Mouse (Mus musculus): ENCODE data around the gene Nudcd2. TPM values are rescaled to one million over a fixed set of nuclear protein-coding genes. Genes with fewer than 3 reads are reported as not detected.

Gene Nudcd2
- polyA plus RNA-seq, 1 experiment, result 43.5 TPM

GRCm38 (mm10) chr11:40737369-40737768 is 3.9 kb downstream of the Nudcd2 start:
- H3ac ChIP-seq (ENCODE audit: control insufficient read depth, insufficient read length), result no peak overlapping the region
- peaks cover 31% of the 10 kb centered on the region for H3K79me2 ChIP-seq (ENCODE audit: control insufficient read depth, insufficient read depth)
- no peak for TF ChIP-seq POLR2AphosphoS2 (IDR thresholded peaks at IDR 0.05; ENCODE audit: insufficient read length, low read depth)
- TF ChIP-seq MYOG (IDR thresholded peaks at IDR 0.05; ENCODE audit: control insufficient read depth in 1 of 3, insufficient read depth in 1 of 3, insufficient read length in 2 of 3, low read depth in 2 of 3), result no peak
- TF ChIP-seq TCF3 (IDR thresholded peaks at IDR 0.05; ENCODE audit: insufficient read length, low read depth), result no peak
- TF ChIP-seq MYOD1 (IDR thresholded peaks at IDR 0.05; ENCODE audit: control insufficient read depth in 1 of 3, insufficient read length in 2 of 3, low read depth in 2 of 3), result no peak
- no peak for TF ChIP-seq POLR2A (IDR thresholded peaks at IDR 0.05; ENCODE audit: insufficient read length, low read depth)
- TF ChIP-seq E2F4 (IDR thresholded peaks at IDR 0.05; ENCODE audit: insufficient read depth), result no peak
- no peak for TF ChIP-seq TCF12 (IDR thresholded peaks at IDR 0.05; ENCODE audit: insufficient read depth, poor library complexity, severe bottlenecking)
- no peak for TF ChIP-seq MAX (IDR thresholded peaks at IDR 0.05; ENCODE audit: low read depth)
- TF ChIP-seq REST (IDR thresholded peaks at IDR 0.05; ENCODE audit: insufficient read depth, insufficient read length), result no peak
- TF ChIP-seq CEBPB (IDR thresholded peaks at IDR 0.05; ENCODE audit: insufficient read depth, poor library complexity, severe bottlenecking), result no peak
- no peak for TF ChIP-seq USF1 (IDR thresholded peaks at IDR 0.05; ENCODE audit: low read depth)
- TF ChIP-seq SRF (IDR thresholded peaks at IDR 0.05; ENCODE audit: control insufficient read depth, insufficient read length, low read depth), result no peak
- H3K36me3 ChIP-seq (ENCODE audit: control insufficient read depth, insufficient read depth), result peaks cover 43% of the 10 kb centered on the region
- no peaks in the 10 kb centered on the region for H3K27me3 ChIP-seq (ENCODE audit: control insufficient read depth, insufficient read depth, insufficient read length)
- H3K4me3 ChIP-seq, result no peak overlapping the region
- no peak overlapping the region for H3K4me2 ChIP-seq (ENCODE audit: low read depth)

- Histone ChIP-seq H3K79me2 (ENCODE audit: control insufficient read depth, insufficient read depth) (no peaks in the 10 kb centered on the region), H3ac (ENCODE audit: control insufficient read depth, insufficient read length) (no peak overlapping the region), H3K4me2 (ENCODE audit: low read depth) (no peak overlapping the region), H3K4me3 (no peak overlapping the region), H3K27me3 (ENCODE audit: control insufficient read depth, insufficient read depth, insufficient read length) (no peaks in the 10 kb centered on the region), H3K36me3 (ENCODE audit: control insufficient read depth, insufficient read depth) (peaks cover 44% of the 10 kb centered on the region)
- TF ChIP-seq TCF12 (IDR thresholded peaks at IDR 0.05; ENCODE audit: insufficient read depth, poor library complexity, severe bottlenecking), result no peak
- TF ChIP-seq USF1 (IDR thresholded peaks at IDR 0.05; ENCODE audit: low read depth), result no peak
- TF ChIP-seq MAX (IDR thresholded peaks at IDR 0.05; ENCODE audit: low read depth), result no peak
- TF ChIP-seq SRF (IDR thresholded peaks at IDR 0.05; ENCODE audit: control insufficient read depth, insufficient read length, low read depth), result no peak
- TF ChIP-seq REST (IDR thresholded peaks at IDR 0.05; ENCODE audit: insufficient read depth, insufficient read length), result no peak
- no peak for TF ChIP-seq MYOG (IDR thresholded peaks at IDR 0.05; ENCODE audit: control insufficient read depth in 1 of 3, insufficient read depth in 1 of 3, insufficient read length in 2 of 3, low read depth in 2 of 3)
- no peak for TF ChIP-seq MYOD1 (IDR thresholded peaks at IDR 0.05; ENCODE audit: control insufficient read depth in 1 of 3, insufficient read length in 2 of 3, low read depth in 2 of 3)
- peak; percentile 31 for TF ChIP-seq POLR2AphosphoS2 (IDR thresholded peaks at IDR 0.05; ENCODE audit: insufficient read length, low read depth)
Measured at GRCm38 (mm10) chr11:40741605-40742262, 8.3 kb downstream of the Nudcd2 start.

DNA sequence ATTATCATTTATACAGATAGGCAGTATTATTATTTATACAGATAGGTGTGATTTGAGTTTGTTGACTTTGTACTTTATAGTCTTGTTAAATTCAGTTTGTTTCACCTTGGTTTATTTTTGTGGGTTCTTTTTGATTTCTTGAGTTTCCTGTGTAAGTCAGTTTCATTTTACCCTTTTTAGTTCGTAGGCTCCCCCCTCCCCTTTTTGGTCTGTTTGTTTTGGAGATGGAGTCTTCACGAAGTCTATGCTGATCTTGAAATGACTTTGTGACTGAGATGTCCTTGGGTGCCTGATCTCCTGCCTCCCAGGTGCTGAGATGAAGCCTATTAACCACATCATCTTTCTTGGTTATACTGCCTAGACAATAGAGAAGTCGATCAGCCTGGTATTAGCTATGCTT is 10.9 kb downstream of the Nudcd2 start:
- H3K27me3 ChIP-seq (ENCODE audit: control insufficient read depth, insufficient read depth, insufficient read length), result no peaks in the 10 kb centered on the region
- no peak overlapping the region for H3ac ChIP-seq (ENCODE audit: control insufficient read depth, insufficient read length)
- H3K4me3 ChIP-seq, result no peak overlapping the region
- H3K79me2 ChIP-seq (ENCODE audit: control insufficient read depth, insufficient read depth), result no peaks in the 10 kb centered on the region
- no peak overlapping the region for H3K4me2 ChIP-seq (ENCODE audit: low read depth)
- peaks cover 19% of the 10 kb centered on the region for H3K36me3 ChIP-seq (ENCODE audit: control insufficient read depth, insufficient read depth)
- TF ChIP-seq REST (IDR thresholded peaks at IDR 0.05; ENCODE audit: insufficient read depth, insufficient read length) (no peak), SRF (IDR thresholded peaks at IDR 0.05; ENCODE audit: control insufficient read depth, insufficient read length, low read depth) (no peak), USF1 (IDR thresholded peaks at IDR 0.05; ENCODE audit: low read depth) (no peak), TCF12 (IDR thresholded peaks at IDR 0.05; ENCODE audit: insufficient read depth, poor library complexity, severe bottlenecking) (no peak)

DNA sequence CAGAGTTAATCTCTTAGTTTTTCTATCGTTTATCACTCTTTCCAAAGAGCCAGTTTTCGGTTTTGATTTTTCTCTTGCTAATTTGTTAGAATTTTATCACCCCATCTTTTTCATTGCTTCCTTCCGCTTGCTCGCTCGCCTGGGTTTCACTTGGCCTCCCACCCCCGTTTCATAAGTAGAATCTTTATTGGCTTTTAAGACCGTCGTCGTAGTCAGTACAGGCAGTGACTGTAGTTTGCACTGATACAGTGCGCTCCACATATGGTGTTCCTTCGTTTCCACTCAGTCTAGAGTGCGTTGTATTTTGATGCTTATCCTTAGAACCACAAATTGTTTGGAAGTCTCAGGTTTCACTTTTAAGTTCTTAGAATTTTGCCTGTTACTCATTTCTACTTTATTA is 12.9 kb downstream of the Nudcd2 start:
- H3K4me3 ChIP-seq, result no peak overlapping the region
- TF ChIP-seq MYOG (IDR thresholded peaks at IDR 0.05; ENCODE audit: control insufficient read depth in 1 of 3, insufficient read depth in 1 of 3, insufficient read length in 2 of 3, low read depth in 2 of 3) (no peak), REST (IDR thresholded peaks at IDR 0.05; ENCODE audit: insufficient read depth, insufficient read length) (no peak), TCF12 (IDR thresholded peaks at IDR 0.05; ENCODE audit: insufficient read depth, poor library complexity, severe bottlenecking) (no peak), POLR2AphosphoS2 (IDR thresholded peaks at IDR 0.05; ENCODE audit: insufficient read length, low read depth) (no peak), CEBPB (IDR thresholded peaks at IDR 0.05; ENCODE audit: insufficient read depth, poor library complexity, severe bottlenecking) (no peak), E2F4 (IDR thresholded peaks at IDR 0.05; ENCODE audit: insufficient read depth) (no peak), SRF (IDR thresholded peaks at IDR 0.05; ENCODE audit: control insufficient read depth, insufficient read length, low read depth) (no peak), MAX (IDR thresholded peaks at IDR 0.05; ENCODE audit: low read depth) (no peak), USF1 (IDR thresholded peaks at IDR 0.05; ENCODE audit: low read depth) (no peak), TCF3 (IDR thresholded peaks at IDR 0.05; ENCODE audit: insufficient read length, low read depth) (no peak), POLR2A (IDR thresholded peaks at IDR 0.05; ENCODE audit: insufficient read length, low read depth) (no peak), MYOD1 (IDR thresholded peaks at IDR 0.05; ENCODE audit: control insufficient read depth in 1 of 3, insufficient read length in 2 of 3, low read depth in 2 of 3) (no peak)
- H3K36me3 ChIP-seq (ENCODE audit: control insufficient read depth, insufficient read depth), result peaks cover 27% of the 10 kb centered on the region
- H3ac ChIP-seq (ENCODE audit: control insufficient read depth, insufficient read length), result no peak overlapping the region
- H3K4me2 ChIP-seq (ENCODE audit: low read depth), result no peak overlapping the region
- H3K27me3 ChIP-seq (ENCODE audit: control insufficient read depth, insufficient read depth, insufficient read length), result no peaks in the 10 kb centered on the region
- H3K79me2 ChIP-seq (ENCODE audit: control insufficient read depth, insufficient read depth), result no peaks in the 10 kb centered on the region

GRCm38 (mm10) chr11:40747716-40748115 is 14.2 kb downstream of the Nudcd2 start:
- no peak overlapping the region for H3K4me3 ChIP-seq
- no peak overlapping the region for H3ac ChIP-seq (ENCODE audit: control insufficient read depth, insufficient read length)
- H3K79me2 ChIP-seq (ENCODE audit: control insufficient read depth, insufficient read depth), result peaks cover 4% of the 10 kb centered on the region
- H3K27me3 ChIP-seq (ENCODE audit: control insufficient read depth, insufficient read depth, insufficient read length), result no peaks in the 10 kb centered on the region
- TF ChIP-seq E2F4 (IDR thresholded peaks at IDR 0.05; ENCODE audit: insufficient read depth), result no peak
- no peak for TF ChIP-seq MYOD1 (IDR thresholded peaks at IDR 0.05; ENCODE audit: control insufficient read depth in 1 of 3, insufficient read length in 2 of 3, low read depth in 2 of 3)
- TF ChIP-seq TCF3 (IDR thresholded peaks at IDR 0.05; ENCODE audit: insufficient read length, low read depth), result no peak
- TF ChIP-seq USF1 (IDR thresholded peaks at IDR 0.05; ENCODE audit: low read depth), result no peak
- TF ChIP-seq POLR2A (IDR thresholded peaks at IDR 0.05; ENCODE audit: insufficient read length, low read depth), result peak; percentile 27
- TF ChIP-seq CEBPB (IDR thresholded peaks at IDR 0.05; ENCODE audit: insufficient read depth, poor library complexity, severe bottlenecking), result no peak
- no peak for TF ChIP-seq REST (IDR thresholded peaks at IDR 0.05; ENCODE audit: insufficient read depth, insufficient read length)
- no peak for TF ChIP-seq TCF12 (IDR thresholded peaks at IDR 0.05; ENCODE audit: insufficient read depth, poor library complexity, severe bottlenecking)
- TF ChIP-seq MAX (IDR thresholded peaks at IDR 0.05; ENCODE audit: low read depth), result no peak
- no peak for TF ChIP-seq MYOG (IDR thresholded peaks at IDR 0.05; ENCODE audit: control insufficient read depth in 1 of 3, insufficient read depth in 1 of 3, insufficient read length in 2 of 3, low read depth in 2 of 3)
- no peak for TF ChIP-seq SRF (IDR thresholded peaks at IDR 0.05; ENCODE audit: control insufficient read depth, insufficient read length, low read depth)
- peak; percentile 80 for TF ChIP-seq POLR2AphosphoS2 (IDR thresholded peaks at IDR 0.05; ENCODE audit: insufficient read length, low read depth)
- no peak overlapping the region for H3K4me2 ChIP-seq (ENCODE audit: low read depth)
- H3K36me3 ChIP-seq (ENCODE audit: control insufficient read depth, insufficient read depth), result peaks cover 36% of the 10 kb centered on the region

Data from myocyte (in vitro differentiated cells).